Mouse (Mus musculus): Measurements from ENCODE around the gene Rxfp2.

GRCm38 (mm10) chr5:150032075-150032492 is 13.6 kb downstream of the Rxfp2 start:
- TF ChIP-seq CTCF (IDR thresholded peaks at IDR 0.05; ENCODE audit: low read depth) (no peak), EP300 (IDR thresholded peaks at IDR 0.05; ENCODE audit: low read depth) (no peak)

Data from heart, postnatal 0 days (tissue).